Mouse (Mus musculus): ENCODE measurements around the gene Gria4. TPM values are rescaled to one million over a fixed set of nuclear protein-coding genes. Genes with fewer than 3 reads are reported as not detected.

Gria4 gene
- 0.09 TPM for polyA plus RNA-seq (2017; shearing (Covaris generic))

GRCm38 (mm10) chr9:4795544-4796288, at the start of gene Gria4:
Gria4 (minus strand) TSS chr9:4796234.

DNA sequence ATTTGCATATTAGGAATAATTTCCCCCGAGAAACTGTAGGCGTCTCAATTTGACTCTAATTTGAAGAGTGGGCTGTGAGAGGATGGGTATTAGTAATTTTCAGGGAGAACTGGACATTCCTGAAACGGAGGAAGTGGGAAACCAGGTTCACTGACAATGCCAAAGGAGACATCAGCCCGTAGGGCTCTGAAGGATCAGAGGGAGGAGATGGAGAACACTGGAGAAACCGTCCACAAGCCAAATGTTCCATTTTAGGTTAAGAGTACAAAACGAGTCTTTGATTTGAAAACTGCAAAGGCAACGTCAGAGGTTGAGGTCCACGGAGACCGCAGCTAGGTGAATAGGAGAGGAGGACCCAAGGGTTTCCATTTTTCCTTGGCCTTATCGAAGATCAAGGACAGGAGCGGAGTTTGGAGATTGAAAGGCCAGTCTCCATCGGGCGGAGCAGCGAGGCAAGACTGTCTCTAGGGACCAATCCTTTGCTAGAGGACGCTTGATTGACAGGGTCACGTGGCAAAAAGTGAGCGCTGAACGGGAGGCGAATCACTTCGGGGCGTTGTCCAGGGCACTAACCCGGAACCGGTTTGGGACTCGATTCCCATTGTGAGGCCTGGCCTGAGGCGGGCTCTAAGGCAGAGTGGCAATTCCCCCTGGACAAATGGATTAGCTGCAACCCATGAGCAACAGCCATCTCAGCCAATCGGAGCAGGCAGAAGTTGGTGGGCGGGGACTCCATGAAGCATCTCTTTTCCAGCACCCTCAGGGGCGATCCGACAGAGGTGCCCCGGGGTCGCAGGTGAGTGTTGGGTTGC, 420.0 kb downstream of the Gria4 start, which contains the start of gene Msantd4:
Msantd4 (plus strand) TSS at position 735 of the 812 bp plus-strand sequence.

